Mouse (Mus musculus): Measurements from ENCODE around the gene Iqcg. TPM values are rescaled to one million over a fixed set of nuclear protein-coding genes. Genes with fewer than 3 reads are reported as not detected.

Iqcg gene
- polyA plus RNA-seq (2012; ENCODE audit: low replicate concordance) = 0.99 TPM in 1 of 2 replicates, not detected in the other

GRCm38 (mm10) chr16:33056095-33056785 lies at the start of gene Iqcg, which contains the start of gene Rpl35a:
TSS of gene Iqcg (minus strand) at chr16:33056218.
TSS of gene Rpl35a (plus strand) at chr16:33056453.

DNA sequence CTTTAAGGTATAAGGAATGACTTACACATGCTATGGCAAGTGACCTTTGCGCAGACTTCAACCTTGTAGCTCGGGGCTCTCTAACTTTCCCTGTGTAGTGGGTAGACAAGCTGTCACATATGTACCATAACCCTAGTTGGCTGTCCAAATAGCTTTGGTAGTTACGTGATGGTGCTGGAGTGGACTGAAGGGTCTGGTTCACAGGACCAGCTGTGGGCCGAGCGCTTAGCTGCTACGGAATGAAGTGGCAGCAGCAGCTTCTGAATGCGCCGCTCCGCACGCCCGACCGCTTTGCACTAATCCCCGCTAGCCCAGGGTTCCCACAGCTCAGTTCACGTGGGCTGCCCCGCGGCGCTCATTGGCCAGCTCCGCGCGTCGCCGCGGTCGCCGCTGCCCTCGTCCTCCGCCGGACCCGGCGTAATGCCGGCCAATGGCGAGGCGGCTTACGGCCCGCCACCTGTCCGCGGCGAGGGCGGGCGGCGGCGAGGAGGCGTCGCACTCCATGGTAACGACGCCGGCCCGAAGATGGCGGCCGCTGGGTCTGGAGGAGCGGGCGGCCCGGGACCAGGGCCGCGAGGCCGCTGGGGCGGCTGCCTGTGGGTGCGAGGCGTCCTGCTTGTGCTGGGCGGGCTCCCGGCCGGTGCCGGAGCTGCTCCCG lies 6.1 kb upstream of the Iqcg start, which contains the start of gene Lmln:
Lmln (plus strand) TSS at position 498 of the 658 bp plus-strand sequence.

Other genes with a start within 250 kb of the Iqcg start
- gene Smbd1, start 245.7 kb downstream of the Iqcg start, polyA plus RNA-seq (2012; ENCODE audit: low replicate concordance) = not detected in 2 replicates
- 99.9 and 144 TPM in 2 replicates for gene Fyttd1, start 178.7 kb downstream of the Iqcg start, polyA plus RNA-seq (2012; ENCODE audit: low replicate concordance)
- 27.4 and 37.2 TPM in 2 replicates for gene Rubcn, start 178.5 kb downstream of the Iqcg start, polyA plus RNA-seq (2012; ENCODE audit: low replicate concordance)
- gene Lrch3, start 142.1 kb downstream of the Iqcg start, polyA plus RNA-seq (2012; ENCODE audit: low replicate concordance) = 14.1 and 22.2 TPM in 2 replicates
- gene Rpl35a, start 235 bp upstream of the Iqcg start, polyA plus RNA-seq (2012; ENCODE audit: low replicate concordance) = 47.8 and 75.1 TPM in 2 replicates
- gene Lmln, start 6.3 kb upstream of the Iqcg start, polyA plus RNA-seq (2012; ENCODE audit: low replicate concordance) = 0.42 TPM in 2 replicates
- gene Osbpl11, start 128.9 kb upstream of the Iqcg start, polyA plus RNA-seq (2012; ENCODE audit: low replicate concordance) = 5.2 and 10.4 TPM in 2 replicates
- gene Snx4, start 195.2 kb upstream of the Iqcg start, polyA plus RNA-seq (2012; ENCODE audit: low replicate concordance) = 30.6 and 39.9 TPM in 2 replicates